Mouse (Mus musculus): Measurements from ENCODE around the gene 1700113H08Rik. TPM values are rescaled to one million over a fixed set of nuclear protein-coding genes. Genes with fewer than 3 reads are reported as not detected.

1700113H08Rik gene
- polyA plus RNA-seq, 1 experiment from 2014 or later: not detected

DNA sequence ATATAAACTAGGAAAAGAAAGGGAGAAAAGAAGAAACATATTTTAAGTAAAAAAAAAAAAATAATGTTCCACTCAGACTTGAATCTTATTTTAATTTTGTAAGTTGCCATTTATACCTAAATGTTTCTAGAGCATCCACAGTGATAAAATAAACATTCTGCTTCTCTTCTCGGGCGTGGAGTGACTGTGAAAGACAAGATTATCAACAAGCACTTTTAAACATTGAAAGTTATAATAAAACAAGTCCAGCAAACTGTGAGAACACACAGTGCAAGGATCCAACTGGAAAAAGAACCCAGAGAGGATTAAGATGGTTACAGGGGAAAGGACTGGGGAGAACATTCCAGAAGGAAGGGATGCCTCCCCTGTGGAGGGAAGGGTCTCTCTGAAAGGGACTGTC is 155.0 kb downstream of the 1700113H08Rik start:
- Histone ChIP-seq H3K36me3 (no peaks in the 10 kb centered on the region), H3K9ac (no peak overlapping the region), H3K9me3 (replicated peaks) (no peaks in the 10 kb centered on the region), H3K27me3 (no peaks in the 10 kb centered on the region), H3K4me3 (replicated peaks) (no peak overlapping the region), H3K4me2 (no peak overlapping the region), H3K4me1 (replicated peaks) (no peaks in the 10 kb centered on the region), H3K27ac (no peak overlapping the region)
- WGBS (ENCODE audit: insufficient replicate concordance): 34% methylated on average over 2 of the region's 2 CpGs
- ATAC-seq (ENCODE audit: low read depth) (no peak), DNase-seq (no peak)

DNA sequence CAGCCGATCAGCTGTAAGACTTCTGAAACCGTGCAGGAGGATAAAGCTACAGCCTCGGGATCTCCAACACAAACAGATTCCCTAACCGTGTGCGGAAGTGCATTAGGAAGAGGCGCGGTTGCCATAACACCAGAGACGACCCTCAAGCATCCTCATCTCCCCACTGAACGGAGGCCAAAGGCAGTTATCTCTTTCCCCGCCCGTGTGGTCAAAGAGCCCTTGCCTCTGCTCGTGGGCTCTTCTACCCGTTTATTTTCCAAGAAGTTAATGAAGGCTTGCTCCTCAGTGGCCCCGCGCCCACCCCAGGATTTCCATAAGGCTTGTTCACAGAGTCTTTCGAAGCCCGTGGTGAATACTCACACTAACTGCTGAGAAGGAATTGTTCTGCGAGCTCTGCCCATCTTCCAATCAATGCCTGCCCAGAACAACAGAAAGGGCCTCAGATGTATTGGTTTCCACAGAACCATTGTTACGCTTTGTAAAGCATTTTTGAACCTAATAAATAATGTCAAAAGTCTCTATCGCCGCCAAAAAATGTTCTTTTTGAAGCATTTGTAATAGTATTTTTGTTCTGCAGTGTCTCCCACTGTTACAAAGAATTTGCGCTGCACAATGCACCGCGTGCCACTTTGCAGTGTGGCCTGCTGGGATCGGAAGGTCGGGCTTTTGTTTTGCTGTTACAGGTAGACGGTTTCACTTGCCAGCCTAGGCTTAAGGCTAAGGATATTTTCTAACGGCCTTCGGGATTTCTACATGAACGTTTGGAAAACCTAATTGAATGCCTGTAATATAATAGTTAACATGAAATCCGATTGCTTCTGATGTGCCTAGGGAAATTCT is 172.4 kb downstream of the 1700113H08Rik start:
- ATAC-seq (ENCODE audit: low read depth) (no peak), DNase-seq (no peak)
- H3K4me2 ChIP-seq: no peak overlapping the region
- H3K27me3 ChIP-seq: no peaks in the 10 kb centered on the region
- no peak overlapping the region for H3K9ac ChIP-seq
- H3K4me1 ChIP-seq (replicated peaks): no peaks in the 10 kb centered on the region
- 60% methylated on average over 31 of the region's 31 CpGs for WGBS (ENCODE audit: insufficient replicate concordance)
- no peak overlapping the region for H3K27ac ChIP-seq
- no peaks in the 10 kb centered on the region for H3K36me3 ChIP-seq
- H3K9me3 ChIP-seq (replicated peaks): no peaks in the 10 kb centered on the region
- no peak overlapping the region for H3K4me3 ChIP-seq (replicated peaks)

DNA sequence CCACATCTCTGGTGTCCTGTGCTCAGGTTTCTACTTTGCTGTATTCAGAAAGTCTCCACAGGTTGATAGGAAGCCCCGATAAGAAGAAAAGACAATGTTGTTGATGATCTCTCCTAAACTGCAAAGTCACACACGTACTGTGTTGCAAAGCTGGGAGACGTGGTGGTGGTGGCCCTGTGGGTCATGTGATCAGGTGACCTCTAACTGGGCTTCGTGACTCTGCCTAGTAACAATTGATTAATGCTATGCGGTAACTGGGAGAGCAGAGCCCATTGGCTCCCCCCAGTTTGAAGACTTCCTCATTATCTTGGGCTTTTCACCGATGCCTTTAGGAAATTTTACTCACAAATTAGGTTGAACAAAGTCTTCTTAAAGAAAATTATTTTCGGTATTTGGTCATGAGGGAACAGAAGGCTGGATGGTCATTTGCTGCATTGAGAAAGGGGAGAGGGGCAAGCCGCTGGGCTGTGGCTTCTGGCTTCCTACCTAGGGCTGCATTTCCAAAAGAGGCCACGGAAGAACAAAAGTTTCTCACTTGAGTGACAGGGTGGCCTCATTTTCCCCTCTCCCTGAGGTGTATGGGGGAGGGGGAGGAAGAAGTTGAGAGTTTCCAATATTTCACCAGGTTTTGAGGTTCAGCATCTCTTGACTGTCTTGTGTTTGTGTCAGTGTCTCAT is 181.6 kb downstream of the 1700113H08Rik start:
- Histone ChIP-seq H3K4me2 (no peak overlapping the region), H3K27me3 (no peaks in the 10 kb centered on the region), H3K9me3 (replicated peaks) (no peaks in the 10 kb centered on the region), H3K9ac (no peak overlapping the region), H3K4me3 (replicated peaks) (no peak overlapping the region), H3K4me1 (replicated peaks) (no peaks in the 10 kb centered on the region), H3K27ac (no peak overlapping the region), H3K36me3 (no peaks in the 10 kb centered on the region)
- DNase-seq (no peak), ATAC-seq (ENCODE audit: low read depth) (no peak)
- WGBS (ENCODE audit: insufficient replicate concordance): 54% methylated on average over 9 of the region's 9 CpGs

DNA sequence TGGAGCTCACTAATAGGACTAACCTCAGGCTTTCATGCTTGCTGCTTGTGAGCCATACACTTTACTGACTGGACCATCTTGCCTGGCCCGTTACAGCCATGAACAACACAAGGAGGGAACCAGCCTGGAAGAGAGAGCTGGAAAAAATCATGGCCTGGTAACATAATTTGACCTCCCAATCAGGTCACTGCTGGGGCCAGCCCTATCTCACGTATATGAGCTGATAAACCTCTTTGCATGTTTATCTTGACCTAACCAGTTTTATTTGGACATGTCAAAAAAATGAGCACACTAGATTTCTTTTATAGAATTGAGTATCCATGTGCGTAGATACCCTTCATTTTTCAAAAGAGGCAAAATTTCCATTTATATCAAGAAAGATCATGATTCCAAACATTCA is 213.9 kb downstream of the 1700113H08Rik start:
- Histone ChIP-seq H3K36me3 (no peaks in the 10 kb centered on the region), H3K4me2 (no peak overlapping the region), H3K27ac (no peak overlapping the region), H3K4me1 (replicated peaks) (no peaks in the 10 kb centered on the region), H3K27me3 (no peaks in the 10 kb centered on the region), H3K9ac (no peak overlapping the region), H3K4me3 (replicated peaks) (no peak overlapping the region), H3K9me3 (replicated peaks) (no peaks in the 10 kb centered on the region)
- 57% methylated on average over 3 of the region's 3 CpGs for WGBS (ENCODE audit: insufficient replicate concordance)
- DNase-seq: no peak
- ATAC-seq (ENCODE audit: low read depth): no peak

DNA sequence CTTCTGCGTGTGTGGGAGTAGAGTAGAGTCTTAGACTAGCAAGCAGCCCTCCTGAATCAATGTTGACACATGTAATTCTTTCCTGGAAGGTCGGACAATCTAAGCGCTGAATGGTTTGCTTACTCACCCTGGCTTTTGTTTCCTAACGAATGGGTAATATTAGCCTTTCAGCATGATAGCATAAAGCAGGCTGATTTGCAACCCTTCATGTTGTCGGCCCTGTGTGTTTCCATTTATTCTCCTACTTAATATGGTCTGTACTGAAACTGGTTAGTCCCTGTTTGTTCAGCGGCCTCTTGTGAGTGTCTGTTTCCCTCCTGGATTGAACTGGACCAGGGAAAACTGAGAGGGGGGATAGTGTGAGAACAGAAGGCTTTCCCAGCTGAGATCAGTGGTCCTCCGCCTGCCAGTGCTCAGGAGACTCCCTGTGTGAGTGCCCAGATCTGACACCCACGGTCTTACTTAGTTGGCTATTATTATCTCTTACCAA is 214.3 kb downstream of the 1700113H08Rik start:
- H3K9me3 ChIP-seq (replicated peaks): no peaks in the 10 kb centered on the region
- no peak overlapping the region for H3K9ac ChIP-seq
- ATAC-seq (ENCODE audit: low read depth) (no peak), DNase-seq (no peak)
- H3K27ac ChIP-seq: no peak overlapping the region
- no peak overlapping the region for H3K4me3 ChIP-seq (replicated peaks)
- H3K4me2 ChIP-seq: no peak overlapping the region
- no peaks in the 10 kb centered on the region for H3K4me1 ChIP-seq (replicated peaks)
- no peaks in the 10 kb centered on the region for H3K27me3 ChIP-seq
- WGBS (ENCODE audit: insufficient replicate concordance): 54% methylated on average over 8 of the region's 8 CpGs
- no peaks in the 10 kb centered on the region for H3K36me3 ChIP-seq

DNA sequence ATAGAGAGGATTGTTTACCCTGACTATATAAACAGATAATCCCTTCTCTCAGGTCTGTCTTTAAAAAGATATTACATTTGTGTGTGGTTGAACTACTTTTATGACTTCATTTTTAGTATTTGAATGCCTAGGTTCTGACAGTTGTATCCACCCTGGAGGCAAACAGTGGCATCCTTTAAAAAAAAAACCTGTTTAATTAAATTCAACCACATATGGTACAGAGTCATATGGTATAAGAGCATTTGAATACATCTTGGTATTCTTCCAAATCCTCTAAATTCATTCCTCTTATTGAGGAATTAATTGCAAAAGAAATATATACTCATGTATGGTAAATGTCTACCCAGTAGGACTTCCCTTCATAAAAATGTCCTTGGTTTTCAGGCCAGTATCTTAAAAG is 217.2 kb downstream of the 1700113H08Rik start:
- Histone ChIP-seq H3K4me3 (replicated peaks) (no peak overlapping the region), H3K36me3 (no peaks in the 10 kb centered on the region), H3K9me3 (replicated peaks) (no peaks in the 10 kb centered on the region), H3K4me2 (no peak overlapping the region), H3K9ac (no peak overlapping the region), H3K27me3 (no peaks in the 10 kb centered on the region), H3K27ac (no peak overlapping the region), H3K4me1 (replicated peaks) (no peaks in the 10 kb centered on the region)
- no peak for ATAC-seq (ENCODE audit: low read depth)
- DNase-seq: no peak

Other genes starting within 250 kb of the 1700113H08Rik start
- 16.3 and 19.0 TPM in 2 replicates for gene Stab2, start 50.0 kb upstream of the 1700113H08Rik start, polyA plus RNA-seq (2015; fragmentation: Nextera tagmentation; extraction: Ambion mirVana)

Data from liver, embryonic 13.5 days (tissue).